Mouse (Mus musculus) small intestine, adult 2 months (tissue): ENCODE measurements at regions not wholly inside any gene's neighbourhood (a gene's known extent, or its start where the extent isn't known, plus 50 kb on each side); places are given as distances from the start of the nearest gene placed in this dataset.

Source experiments
- H3K27ac ChIP-seq: fragments of 200-500 bp; 2 replicates; pipeline ENCODE4 v1.5.1; 2012; ENCODE audit warnings: low read depth, low read length, control low read depth, inconsistent platforms; ENCODE audit not compliant: insufficient read depth
- H3K27me3 ChIP-seq: fragments of 200-500 bp; 2 replicates; pipeline ENCODE4 v1.6.1; 2012; ENCODE audit warnings: mild to moderate bottlenecking, moderate library complexity, low read length, inconsistent platforms; ENCODE audit not compliant: control insufficient read depth, insufficient read depth
- H3K36me3 ChIP-seq: fragments of 200-500 bp; 2 replicates; pipeline ENCODE4 v1.6.1; 2012; ENCODE audit warnings: mild to moderate bottlenecking, low read length, control low read depth, inconsistent platforms; ENCODE audit not compliant: control insufficient read depth, insufficient read depth
- H3K4me1 ChIP-seq: fragments of 200-500 bp; 2 replicates; pipeline ENCODE4 v1.6.1; 2012; ENCODE audit warnings: low read length, inconsistent platforms, mixed read lengths; ENCODE audit not compliant: control insufficient read depth, insufficient read depth, insufficient read length
- H3K4me3 ChIP-seq: fragments of 200-500 bp; 2 replicates; pipeline ENCODE4 v1.5.1; 2012; ENCODE audit warnings: low read depth, mild to moderate bottlenecking, control low read depth, inconsistent platforms, low read length, moderate library complexity
- CTCF ChIP-seq: fragments of 200-500 bp; IDR thresholded peaks from 2 replicates; pipeline ENCODE4 v1.5.1; 2012; ENCODE audit warnings: low read depth, mild to moderate bottlenecking, control low read depth, inconsistent platforms, low read length, moderate library complexity, mixed read lengths; ENCODE audit not compliant: insufficient replicate concordance, insufficient read length; ENCODE audit errors: extremely low read depth
- POLR2A ChIP-seq: fragments of 200-500 bp; IDR thresholded peaks from 2 replicates; pipeline ENCODE4 v1.6.1; 2012; ENCODE audit warnings: low read depth, mild to moderate bottlenecking, control low read depth, inconsistent platforms, low read length, moderate library complexity
- WGBS: fragments of 180-500 bp; shearing (Covaris S2); methylation state at CpG from one replicate; pipeline ENCODE4 v1.1.7; 2018; 5-methylcytosine and 5-hydroxymethylcytosine counted together

DNA sequence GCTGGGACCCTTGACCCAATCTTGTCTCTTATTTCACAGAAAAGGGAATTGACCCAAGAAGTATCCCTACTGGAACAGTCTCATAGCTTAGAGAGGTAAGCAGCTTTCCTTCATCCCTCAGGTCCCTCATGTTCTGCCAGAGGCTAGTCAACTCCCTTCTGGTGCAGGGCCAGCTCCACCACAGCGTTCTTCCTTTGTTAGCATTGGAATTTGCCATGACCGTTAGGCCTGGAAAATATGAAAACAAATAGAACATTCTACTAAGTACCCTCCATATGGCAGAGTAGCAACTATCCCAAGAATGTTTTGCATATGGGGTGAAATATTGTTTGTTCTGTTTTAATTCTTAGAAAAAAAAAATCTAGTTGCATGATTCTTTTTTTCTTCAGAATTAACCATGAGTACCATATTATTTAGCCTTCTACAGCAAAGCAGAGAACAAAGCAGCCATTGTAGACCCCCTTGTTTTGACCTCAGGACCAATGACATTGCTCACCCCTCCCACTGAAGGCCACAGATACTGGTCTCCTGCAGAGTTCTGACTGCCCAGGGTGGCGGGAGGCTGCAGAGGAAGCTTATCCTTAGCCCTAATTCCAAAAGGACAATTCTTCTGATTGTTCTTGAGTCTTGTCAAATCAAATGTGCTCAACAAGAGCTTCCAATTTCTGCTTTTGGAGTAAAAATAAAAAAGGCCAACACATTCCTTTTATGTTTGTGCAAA is 78.1 kb upstream of the Ehbp1 start:
- H3K36me3 ChIP-seq: no peaks in the 10 kb centered on the region
- no peak overlapping the region for H3K4me3 ChIP-seq
- TF ChIP-seq CTCF (no peak), POLR2A (no peak)
- 73% methylated on average over 3 of the region's 3 CpGs for WGBS
- no peaks in the 10 kb centered on the region for H3K27me3 ChIP-seq
- no peaks in the 10 kb centered on the region for H3K4me1 ChIP-seq
- H3K27ac ChIP-seq: no peak overlapping the region

DNA sequence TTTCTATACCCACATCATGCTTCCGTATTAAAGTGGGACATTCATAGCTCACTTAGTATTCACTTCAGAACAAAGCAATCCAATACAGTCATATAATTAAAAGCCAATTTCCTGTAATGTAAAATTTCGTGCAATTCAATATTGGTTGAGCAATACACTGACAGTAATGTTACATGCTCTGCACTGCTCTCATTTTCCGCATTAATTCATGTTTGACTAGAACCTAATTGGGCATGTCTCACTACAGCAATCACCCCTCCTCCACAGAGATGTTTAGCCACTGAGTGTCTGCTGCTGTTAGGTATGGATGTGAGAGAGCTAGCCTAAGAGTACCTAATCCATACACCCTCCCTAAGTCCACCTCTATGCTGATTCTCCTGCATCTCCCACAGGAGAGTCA is 79.7 kb upstream of the Ehbp1 start:
- no peaks in the 10 kb centered on the region for H3K27me3 ChIP-seq
- WGBS: 86% methylated on average over 3 of the region's 3 CpGs
- TF ChIP-seq CTCF: no peak
- TF ChIP-seq POLR2A: no peak

DNA sequence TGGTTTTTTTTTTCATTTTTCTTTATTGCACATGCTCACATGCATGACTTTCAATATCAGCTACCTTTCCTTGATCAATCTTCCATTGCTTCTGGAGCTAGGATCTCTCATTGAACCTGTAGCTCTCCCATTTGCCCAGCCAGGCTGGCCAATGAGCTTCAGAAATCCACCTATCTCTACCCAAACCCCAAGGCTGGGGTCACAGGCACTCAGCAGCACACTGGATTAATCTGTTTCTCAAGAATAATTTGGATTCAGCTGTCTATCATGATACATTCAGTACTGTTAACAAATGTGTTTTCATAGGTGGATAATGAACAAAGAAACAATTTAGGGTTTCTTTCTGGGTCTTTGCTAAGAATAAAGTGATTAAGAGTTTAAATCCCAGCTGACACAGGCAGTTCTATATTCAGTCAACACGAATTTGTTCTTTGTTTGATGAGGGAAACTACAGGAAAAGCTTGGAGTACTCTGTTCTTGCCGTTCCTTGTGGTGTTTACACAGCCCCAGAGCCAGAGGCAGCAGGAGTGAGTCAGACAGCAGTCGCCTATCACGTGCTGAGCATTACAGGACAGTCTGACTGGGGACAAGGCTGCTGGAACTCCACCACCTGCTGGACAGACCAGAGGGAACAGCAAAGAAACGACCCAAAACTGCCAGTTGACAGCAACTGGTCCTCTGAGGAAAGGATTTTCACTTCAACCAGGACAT is 74.6 kb upstream of the Tmem17 start:
- peak overlapping the region; percentile 36; the same call in 1 of the 2 replicates for H3K4me3 ChIP-seq
- H3K27me3 ChIP-seq: no peaks in the 10 kb centered on the region
- peak; percentile 72; the same call in 1 of the 2 replicates for TF ChIP-seq CTCF
- no peak for TF ChIP-seq POLR2A
- no peaks in the 10 kb centered on the region for H3K36me3 ChIP-seq
- peak overlapping the region; percentile 99 for H3K27ac ChIP-seq
- WGBS: 2% methylated on average over 5 of the region's 5 CpGs
- H3K4me1 ChIP-seq: peaks cover 14% of the 10 kb centered on the region; the same call in 1 of the 2 replicates

More for the DNA sequence above, 79.7 kb upstream of the Ehbp1 start:
- no peaks in the 10 kb centered on the region for H3K4me1 ChIP-seq
- H3K36me3 ChIP-seq: no peaks in the 10 kb centered on the region
- H3K4me3 ChIP-seq: no peak overlapping the region
- no peak overlapping the region for H3K27ac ChIP-seq

DNA sequence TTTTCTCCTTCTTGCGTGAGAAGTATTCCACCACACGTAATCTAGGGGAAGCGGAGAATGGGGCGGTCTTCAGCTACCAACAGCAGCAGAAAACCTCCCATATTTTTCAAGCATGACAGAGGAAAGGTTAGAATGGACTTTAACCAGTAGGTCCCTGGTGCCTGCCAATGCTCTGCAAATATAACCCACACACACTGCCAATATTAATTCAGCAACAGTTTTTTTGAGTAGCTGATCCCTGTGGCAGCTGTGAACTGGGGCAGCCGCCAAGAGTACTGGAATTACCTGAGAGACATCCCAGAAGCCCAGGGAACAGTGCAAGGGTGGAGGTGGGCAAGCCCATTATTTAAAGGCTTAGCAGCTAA is 74.1 kb upstream of the Tmem17 start:
- H3K27ac ChIP-seq: peak overlapping the region; percentile 99

DNA sequence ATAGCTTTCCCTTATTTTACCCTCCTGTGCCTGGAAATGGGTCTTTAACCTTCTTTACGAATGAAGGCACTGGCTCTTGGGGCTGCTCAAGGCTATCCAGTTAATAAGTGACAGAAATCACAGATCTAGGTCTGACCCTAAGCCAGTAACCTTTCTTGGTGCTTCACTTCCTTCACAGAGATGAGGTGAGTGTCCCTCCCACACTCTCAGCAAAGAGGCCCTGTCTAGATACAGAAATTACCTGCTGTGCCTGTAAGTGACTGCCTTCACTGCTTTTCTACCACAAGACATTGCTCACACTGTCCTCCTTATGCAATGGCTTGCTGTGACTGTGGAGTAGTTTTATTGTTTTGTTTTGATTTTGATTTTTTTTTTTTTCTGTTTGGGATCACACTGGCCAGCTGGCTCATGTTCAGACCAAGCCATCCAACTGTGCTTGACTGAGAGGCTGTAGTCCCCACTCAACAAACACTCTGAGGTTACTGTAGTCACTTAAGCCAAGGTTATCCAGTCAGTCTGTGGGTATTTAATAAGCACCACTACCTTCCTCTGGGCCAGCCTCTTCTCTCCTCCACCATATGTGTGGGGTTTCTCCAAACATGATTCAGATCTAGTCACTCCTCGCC is 73.3 kb upstream of the Tmem17 start:
- H3K27me3 ChIP-seq: no peaks in the 10 kb centered on the region
- TF ChIP-seq POLR2A (no peak), CTCF (no peak)
- H3K4me3 ChIP-seq: no peak overlapping the region
- H3K36me3 ChIP-seq: no peaks in the 10 kb centered on the region
- peaks cover 14% of the 10 kb centered on the region; the same call in 1 of the 2 replicates for H3K4me1 ChIP-seq
- WGBS: 31% methylated on average over 2 of the region's 2 CpGs
- peak overlapping the region; percentile 99 for H3K27ac ChIP-seq

More for the DNA sequence above, 74.1 kb upstream of the Tmem17 start:
- TF ChIP-seq CTCF (no peak), POLR2A (no peak)
- H3K36me3 ChIP-seq: no peaks in the 10 kb centered on the region
- 22% methylated on average over 5 of the region's 5 CpGs for WGBS
- peaks cover 14% of the 10 kb centered on the region; the same call in 1 of the 2 replicates for H3K4me1 ChIP-seq
- peak overlapping the region; percentile 36; the same call in 1 of the 2 replicates for H3K4me3 ChIP-seq
- H3K27me3 ChIP-seq: no peaks in the 10 kb centered on the region

DNA sequence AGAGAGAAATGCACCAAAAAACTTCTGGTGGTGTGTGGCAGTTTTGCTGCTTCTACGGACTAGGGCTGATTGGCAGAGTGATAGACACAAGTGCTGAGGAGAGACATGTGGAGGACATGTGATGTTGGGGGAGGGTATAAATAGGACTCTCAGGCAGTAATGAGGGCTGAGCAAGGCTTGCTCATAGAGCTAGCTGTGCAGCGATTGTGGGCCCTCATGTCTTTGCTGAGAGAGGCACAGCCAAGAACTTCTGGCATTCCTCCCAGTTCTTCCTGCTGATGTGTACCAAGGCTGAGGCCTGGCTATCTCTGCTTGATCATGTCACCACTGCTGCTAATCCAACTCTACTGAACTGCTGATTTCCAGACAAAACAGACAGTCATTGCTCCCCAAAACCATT is 71.4 kb upstream of the Tmem17 start:
- H3K27ac ChIP-seq: peak overlapping the region; percentile 41; the same call in 1 of the 2 replicates
- no peak for TF ChIP-seq POLR2A
- TF ChIP-seq CTCF: no peak
- no peaks in the 10 kb centered on the region for H3K36me3 ChIP-seq
- H3K27me3 ChIP-seq: no peaks in the 10 kb centered on the region
- H3K4me1 ChIP-seq: peaks cover 14% of the 10 kb centered on the region; the same call in 1 of the 2 replicates
- no peak overlapping the region for H3K4me3 ChIP-seq
- WGBS: 23% methylated on average over 2 of the region's 2 CpGs

DNA sequence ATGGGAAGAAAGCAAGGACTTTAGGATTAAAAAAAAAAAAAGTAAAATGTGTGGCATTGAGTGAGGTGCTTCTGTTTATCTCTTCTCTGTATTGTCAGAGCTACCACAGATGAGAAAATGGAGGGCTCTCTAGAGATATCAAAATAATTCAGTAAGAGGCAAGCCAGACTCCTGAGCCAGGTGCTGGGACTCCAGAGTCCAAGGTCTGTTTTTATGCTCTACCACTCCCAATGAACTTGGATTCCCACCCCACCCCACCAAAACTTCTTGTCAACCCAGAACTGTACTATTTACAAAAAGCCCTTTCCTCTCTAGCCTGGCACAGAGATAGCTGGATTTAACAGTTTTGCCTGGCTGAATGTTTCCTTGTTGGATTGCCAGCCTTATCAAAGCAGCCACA is 58.7 kb upstream of the Tmem17 start:
- Histone ChIP-seq H3K4me1 (peaks cover 9% of the 10 kb centered on the region; the same call in 1 of the 2 replicates), H3K27ac (peak overlapping the region; percentile 45), H3K4me3 (no peak overlapping the region), H3K36me3 (no peaks in the 10 kb centered on the region), H3K27me3 (no peaks in the 10 kb centered on the region)
- TF ChIP-seq POLR2A: no peak
- TF ChIP-seq CTCF: no peak
